Mouse (Mus musculus) neutrophil, adult 5-6 weeks (primary cell): ENCODE data around the gene Parva. TPM values are rescaled to one million over a fixed set of nuclear protein-coding genes. Genes with fewer than 3 reads are reported as not detected.

ENCODE experiments used
- ATAC-seq: fragments of 151-379, 151-347 bp; 2 replicates; pipeline ENCODE4 v1.8.0; 2017; ENCODE audit warnings: mild to moderate bottlenecking, moderate TSS enrichment; ENCODE audit not compliant: insufficient number of reproducible peaks, poor library complexity, low FRiP score, severe bottlenecking; ENCODE audit errors: extremely low read depth
- total RNA-seq: library from RNA; stranded (forward); fragments of 200-1000 nt; gene quantifications from 2 replicates; pipeline ENCODE4 v1.2.3, GENCODE M21; 2017

Parva gene
- total RNA-seq, 1 experiment from 2014 or later = not detected

- no peak for ATAC-seq
Observed at GRCm38 (mm10) chr7:112634505-112635213, 207.4 kb downstream of the Parva start.

DNA sequence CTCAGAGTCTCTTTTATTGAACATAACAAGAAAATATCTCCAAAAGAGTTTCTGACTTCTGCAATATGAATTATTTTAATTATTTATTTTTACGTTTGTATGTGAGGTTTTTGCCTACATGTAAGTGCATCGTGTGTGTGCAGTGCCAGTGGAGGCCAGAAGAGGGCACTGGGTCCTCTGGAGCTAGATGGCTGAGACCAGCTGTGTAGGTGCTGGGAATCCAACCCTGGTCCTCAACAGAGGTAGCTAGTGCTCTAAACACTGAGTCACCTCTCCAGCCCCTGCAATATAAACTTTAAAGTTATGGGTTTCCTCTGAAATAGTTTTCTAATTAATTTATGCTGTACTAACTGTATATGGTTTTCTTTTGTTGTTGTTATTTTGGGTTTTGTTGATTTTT is 208.6 kb downstream of the Parva start:
- ATAC-seq = no peak

Other genes starting within 250 kb of the Parva start
- gene Mical2, start 201.6 kb upstream of the Parva start, total RNA-seq = 0.25 and 0.70 TPM in 2 replicates